Mouse (Mus musculus) kidney, embryonic 15.5 days (tissue): ENCODE measurements around the gene Duox1. TPM values are rescaled to one million over a fixed set of nuclear protein-coding genes. Genes with fewer than 3 reads are reported as not detected.
A peak's percentile ranks its signal among the peaks of the same experiment; 100 is the strongest.

Experiments used
- ATAC-seq: fragments of 200-750 bp; cut with Nextera tagmentation; replicated peaks from 2 replicates; pipeline ENCODE4 v1.8.0; 2017; ENCODE audit warnings: moderate TSS enrichment; ENCODE audit not compliant: low FRiP score
- H3K27ac ChIP-seq: fragments of 300-500 bp; sonication (generic); 2 replicates; pipeline ENCODE4 v1.5.1; 2015; ENCODE audit warnings: mild to moderate bottlenecking, inconsistent platforms
- H3K27me3 ChIP-seq: fragments of 300-500 bp; sonication (generic); 2 replicates; pipeline ENCODE4 v1.6.1; 2015; ENCODE audit warnings: inconsistent platforms
- H3K36me3 ChIP-seq: fragments of 300-500 bp; sonication (generic); 2 replicates; pipeline ENCODE4 v1.6.1; 2015; ENCODE audit warnings: inconsistent platforms
- H3K4me1 ChIP-seq: fragments of 300-500 bp; sonication (generic); 2 replicates; pipeline ENCODE4 v1.6.1; 2015; ENCODE audit warnings: inconsistent platforms
- H3K4me2 ChIP-seq: fragments of 300-500 bp; sonication (generic); 2 replicates; pipeline ENCODE4 v1.6.1; 2015; ENCODE audit warnings: moderate library complexity, mild to moderate bottlenecking, inconsistent platforms
- H3K4me3 ChIP-seq: fragments of 300-500 bp; sonication (generic); replicated peaks from 2 replicates; pipeline ENCODE4 v1.5.1; 2015; ENCODE audit warnings: mild to moderate bottlenecking, inconsistent platforms
- H3K9ac ChIP-seq: fragments of 300-500 bp; sonication (generic); 2 replicates; pipeline ENCODE4 v1.6.1; 2015; ENCODE audit warnings: mild to moderate bottlenecking, inconsistent platforms
- H3K9me3 ChIP-seq: fragments of 300-500 bp; sonication (generic); replicated peaks from 2 replicates; pipeline ENCODE4 v1.6.1; 2016; ENCODE audit warnings: inconsistent platforms
- WGBS: fragments of 180-500 bp; shearing (Covaris S2); methylation state at CpG from one replicate; pipeline ENCODE4 v1.1.7; 2015; ENCODE audit warnings: mixed read lengths; 5-methylcytosine and 5-hydroxymethylcytosine counted together
- polyA plus RNA-seq: library from polyadenylated mRNA; unstranded; fragments of >200 nt; fragmentation: Nextera tagmentation; extraction: Ambion mirVana; gene quantifications from 2 replicates; pipeline ENCODE4 v1.2.1, GENCODE M21; 2015

Gene Duox1
- 0.04 TPM in 1 of 2 replicates, not detected in the other for polyA plus RNA-seq

GRCm38 (mm10) chr2:122315372-122315771 is at the start of gene Duox1:
Gene Duox1 (plus strand): TSS chr2:122315672.
- Histone ChIP-seq H3K27ac (no peak within 1 kb of the TSS), H3K4me2 (no peak within 1 kb of the TSS), H3K9me3 (no peaks in the 10 kb centered on the region), H3K27me3 (peaks cover 56% of the 10 kb centered on the region), H3K36me3 (no peaks in the 10 kb centered on the region), H3K4me1 (peaks cover 11% of the 10 kb centered on the region), H3K4me3 (no peak within 1 kb of the TSS), H3K9ac (no peak within 1 kb of the TSS)
- no peak for ATAC-seq
- 87% methylated on average over 7 of the region's 7 CpGs for WGBS

DNA sequence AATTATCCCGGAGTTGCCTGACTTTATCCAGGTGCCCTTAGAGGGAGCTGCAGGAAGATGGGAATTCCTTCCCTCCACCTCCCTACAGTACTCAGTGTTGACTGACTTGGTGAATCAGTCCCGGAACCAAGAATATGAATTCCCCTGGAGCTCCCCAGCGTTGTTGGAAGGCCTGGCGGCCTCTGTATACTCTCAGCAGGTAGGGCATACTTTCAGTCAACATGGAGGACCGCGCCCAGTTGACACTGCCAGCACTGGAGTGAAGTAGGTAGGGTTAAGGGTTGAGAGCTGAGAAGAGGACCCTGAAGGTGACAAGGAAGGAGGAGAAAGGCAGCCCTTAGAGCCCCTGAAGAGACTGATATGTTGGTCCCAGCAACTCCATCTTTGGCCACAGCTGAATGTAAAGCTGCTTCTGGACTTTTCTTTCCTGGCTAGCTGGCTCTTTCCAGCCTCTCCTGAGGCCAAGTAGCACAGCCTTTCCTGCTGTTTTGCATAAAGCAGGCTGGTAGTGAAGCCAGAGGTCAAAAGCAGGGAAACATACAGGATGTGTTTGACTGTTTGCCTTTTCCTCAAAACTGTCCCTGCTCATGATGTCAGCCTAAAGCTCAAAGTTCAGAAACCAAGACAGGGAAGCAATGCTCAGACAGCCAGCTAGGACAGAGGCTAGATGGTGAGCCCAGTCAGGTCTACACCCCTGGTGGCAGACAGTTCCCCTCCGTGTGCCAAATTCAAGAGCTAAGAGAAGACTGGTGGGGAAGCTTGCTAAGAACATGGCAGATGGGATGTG is 48.9 kb upstream of the Duox1 start:
- no peak for ATAC-seq

DNA sequence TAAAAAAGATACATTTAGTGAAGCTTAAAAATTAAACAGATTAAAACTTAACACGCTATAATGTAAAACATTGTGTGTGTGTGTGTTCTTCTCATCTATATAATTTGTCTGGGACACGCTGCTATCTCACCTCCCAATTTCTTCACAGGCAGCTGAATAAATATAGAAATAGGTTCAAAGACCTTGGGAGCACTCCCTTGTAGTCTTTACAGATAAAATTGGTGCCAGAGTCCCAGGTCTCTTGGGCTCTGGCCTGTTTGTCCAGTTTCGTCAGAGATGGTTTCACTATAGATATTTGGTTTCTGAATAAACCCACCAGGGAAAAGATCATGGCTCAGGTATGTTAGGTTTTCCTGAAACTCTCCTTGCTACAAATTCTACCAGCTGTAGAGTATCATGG is 36.7 kb upstream of the Duox1 start:
- 82% methylated on average over 3 of the region's 3 CpGs for WGBS
- Histone ChIP-seq H3K27me3 (no peaks in the 10 kb centered on the region), H3K9me3 (no peaks in the 10 kb centered on the region), H3K4me3 (no peak overlapping the region), H3K36me3 (no peaks in the 10 kb centered on the region), H3K4me2 (no peak overlapping the region), H3K27ac (no peak overlapping the region), H3K4me1 (no peaks in the 10 kb centered on the region), H3K9ac (no peak overlapping the region)
- no peak for ATAC-seq

More for the DNA sequence above, 48.9 kb upstream of the Duox1 start:
- Histone ChIP-seq H3K27me3 (no peaks in the 10 kb centered on the region), H3K4me1 (no peaks in the 10 kb centered on the region), H3K9me3 (no peaks in the 10 kb centered on the region), H3K27ac (no peak overlapping the region), H3K4me3 (no peak overlapping the region), H3K36me3 (no peaks in the 10 kb centered on the region), H3K9ac (no peak overlapping the region), H3K4me2 (no peak overlapping the region)
- WGBS, result 90% methylated on average over 7 of the region's 7 CpGs

- H3K9ac ChIP-seq, result no peak overlapping the region
- no peaks in the 10 kb centered on the region for H3K9me3 ChIP-seq
- no peak overlapping the region for H3K4me2 ChIP-seq
- ATAC-seq, result no peak
- H3K4me3 ChIP-seq, result no peak overlapping the region
- H3K27ac ChIP-seq, result no peak overlapping the region
- no peaks in the 10 kb centered on the region for H3K36me3 ChIP-seq
- no peaks in the 10 kb centered on the region for H3K27me3 ChIP-seq
- WGBS, result 84% methylated on average over 9 of the region's 9 CpGs
- H3K4me1 ChIP-seq, result no peaks in the 10 kb centered on the region
These were observed 31.4 kb upstream of the Duox1 start for GRCm38 (mm10) chr2:122284091-122284490.

DNA sequence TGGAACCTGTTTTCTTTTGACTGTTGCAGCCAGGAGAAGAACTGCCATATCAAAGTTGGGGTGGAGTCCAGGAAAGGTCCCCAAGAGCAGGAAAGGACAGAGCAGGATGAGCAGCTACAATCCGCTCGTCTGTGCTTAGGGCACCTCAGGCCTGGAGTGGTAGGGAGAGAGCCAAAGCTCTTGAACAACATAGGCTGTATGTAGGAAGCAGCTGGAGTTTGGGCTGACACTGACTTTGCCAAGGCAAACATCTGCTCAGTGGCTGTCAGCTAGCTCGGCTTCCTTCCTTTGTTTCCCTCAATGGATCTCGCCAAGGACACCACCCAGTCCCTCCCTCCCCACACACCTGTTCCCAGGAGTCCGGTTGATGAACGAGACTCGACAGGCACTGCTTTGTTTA is 29.3 kb upstream of the Duox1 start:
- Histone ChIP-seq H3K9ac (no peak overlapping the region), H3K27me3 (no peaks in the 10 kb centered on the region), H3K9me3 (no peaks in the 10 kb centered on the region), H3K36me3 (no peaks in the 10 kb centered on the region), H3K27ac (no peak overlapping the region), H3K4me3 (no peak overlapping the region), H3K4me1 (no peaks in the 10 kb centered on the region), H3K4me2 (no peak overlapping the region)
- no peak for ATAC-seq
- WGBS, result 73% methylated on average over 7 of the region's 7 CpGs

DNA sequence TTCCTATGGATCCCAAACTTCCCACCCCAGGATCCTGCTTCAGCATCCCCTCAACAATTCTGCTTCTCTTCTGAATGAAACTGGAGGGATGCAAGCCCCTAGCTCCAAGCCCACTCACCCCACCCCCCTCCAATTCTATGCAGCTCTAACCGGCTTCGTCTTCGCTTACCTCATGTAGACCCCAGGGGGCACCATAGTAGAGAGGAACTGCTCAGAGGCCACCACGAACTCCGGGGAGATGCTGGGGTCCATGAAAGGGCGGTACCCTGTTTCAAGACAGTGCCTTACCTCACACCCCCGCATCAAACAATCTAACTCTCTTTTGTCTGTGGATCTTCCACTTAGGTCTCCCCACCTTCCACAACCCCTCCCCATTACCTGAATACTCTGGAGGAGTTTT is 20.6 kb upstream of the Duox1 start:
- H3K4me3 ChIP-seq, result no peak overlapping the region
- H3K36me3 ChIP-seq, result no peaks in the 10 kb centered on the region
- no peak overlapping the region for H3K27ac ChIP-seq
- no peak for ATAC-seq
- no peaks in the 10 kb centered on the region for H3K9me3 ChIP-seq
- peaks cover 72% of the 10 kb centered on the region for H3K27me3 ChIP-seq
- H3K4me2 ChIP-seq, result no peak overlapping the region
- H3K9ac ChIP-seq, result no peak overlapping the region
- H3K4me1 ChIP-seq, result peaks cover 29% of the 10 kb centered on the region
- 10% methylated on average over 7 of the region's 7 CpGs for WGBS

GRCm38 (mm10) chr2:122297271-122298095 is 18.0 kb upstream of the Duox1 start:
- Histone ChIP-seq H3K4me3 (0 out of 2 replicates have a peak overlapping the region, but pooled peaks have one; percentile 14), H3K27ac (no peak overlapping the region), H3K36me3 (no peaks in the 10 kb centered on the region), H3K27me3 (peaks cover 98% of the 10 kb centered on the region), H3K4me2 (peak overlapping the region; percentile 52), H3K9me3 (no peaks in the 10 kb centered on the region), H3K9ac (no peak overlapping the region), H3K4me1 (peaks cover 46% of the 10 kb centered on the region)
- WGBS, result under 1% methylated on average over 35 of the region's 35 CpGs
- no peak for ATAC-seq

DNA sequence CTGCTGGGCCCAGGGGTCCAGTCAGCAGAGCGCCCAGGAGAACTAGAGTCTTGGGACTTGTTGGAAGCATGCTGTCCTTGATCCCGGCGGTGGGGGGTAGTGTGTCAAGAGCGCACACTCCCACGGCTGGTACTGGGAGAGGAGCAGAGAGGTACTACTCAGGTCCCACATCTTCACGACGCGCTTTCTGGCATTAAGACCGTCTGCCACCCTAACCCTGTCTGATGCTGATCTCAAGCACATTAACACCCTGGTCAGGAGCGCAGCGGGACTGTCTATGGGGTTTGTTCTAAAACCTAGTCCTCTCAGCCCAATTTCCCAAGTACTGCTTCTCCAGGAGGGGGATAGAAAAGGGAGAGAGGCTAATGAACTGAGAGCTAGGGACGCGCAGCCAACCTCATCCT is 17.4 kb upstream of the Duox1 start, which contains the start of gene Duox2:
Gene Duox2 (minus strand): TSS at position 354 of the 404 bp plus-strand sequence.
- Histone ChIP-seq H3K9me3 (no peaks in the 10 kb centered on the region), H3K27me3 (peaks cover 100% of the 10 kb centered on the region), H3K4me3 (peak within 1 kb of the TSS; percentile 33), H3K36me3 (no peaks in the 10 kb centered on the region), H3K9ac (no peak within 1 kb of the TSS), H3K4me1 (peaks cover 46% of the 10 kb centered on the region), H3K27ac (no peak within 1 kb of the TSS), H3K4me2 (peak within 1 kb of the TSS; percentile 52)
- no peak for ATAC-seq
- 3% methylated on average over 13 of the region's 13 CpGs for WGBS

- H3K4me2 ChIP-seq, result peak within 1 kb of the TSS; percentile 52
- no peak for ATAC-seq
- no peak within 1 kb of the TSS for H3K27ac ChIP-seq
These were observed 16.6 kb upstream of the Duox1 start, which contains the start of gene Duoxa2 for GRCm38 (mm10) chr2:122298596-122299490. Gene Duoxa2 (plus strand): TSS chr2:122298900.

DNA sequence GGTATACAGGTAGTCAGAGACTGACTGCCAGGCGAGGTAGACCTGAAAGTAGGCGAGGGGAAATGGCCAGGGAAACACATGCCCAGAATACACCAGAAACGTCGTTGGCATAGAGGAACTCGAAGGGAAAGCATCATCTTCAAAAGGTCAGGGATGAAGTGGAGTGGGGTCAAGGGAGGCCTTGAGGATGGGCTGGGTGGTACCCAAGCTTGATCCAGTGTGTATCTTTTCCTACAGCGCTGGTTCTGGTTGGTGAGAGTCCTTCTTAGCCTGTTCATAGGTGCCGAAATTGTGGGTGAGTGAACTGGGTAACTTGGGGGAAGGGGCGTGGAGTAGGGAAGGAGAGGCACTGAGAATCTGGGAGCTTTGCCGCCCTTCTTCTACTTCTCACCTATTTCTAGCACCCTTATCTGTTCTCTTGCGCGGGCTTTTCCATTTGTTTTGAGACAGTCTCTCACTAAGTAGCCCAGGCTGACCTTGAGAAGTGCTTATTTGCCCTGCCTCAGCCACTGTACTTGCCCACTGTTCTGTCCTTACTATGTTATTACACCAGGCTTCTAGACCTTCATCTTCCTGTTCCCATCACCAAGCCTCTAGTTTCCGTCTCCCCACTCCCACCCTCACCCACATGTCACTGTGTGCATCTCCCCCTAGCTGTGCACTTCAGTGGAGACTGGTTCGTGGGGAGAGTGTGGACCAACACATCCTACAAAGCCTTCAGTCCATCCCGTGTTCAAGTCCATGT is 15.4 kb upstream of the Duox1 start:
- no peak overlapping the region for H3K9ac ChIP-seq
- WGBS, result 10% methylated on average over 14 of the region's 14 CpGs
- ATAC-seq, result no peak
- peaks cover 43% of the 10 kb centered on the region for H3K4me1 ChIP-seq
- peaks cover 99% of the 10 kb centered on the region for H3K27me3 ChIP-seq
- no peak overlapping the region for H3K4me3 ChIP-seq
- no peaks in the 10 kb centered on the region for H3K9me3 ChIP-seq
- no peak overlapping the region for H3K27ac ChIP-seq
- no peaks in the 10 kb centered on the region for H3K36me3 ChIP-seq
- no peak overlapping the region for H3K4me2 ChIP-seq

More at GRCm38 (mm10) chr2:122298596-122299490, 16.6 kb upstream of the Duox1 start, which contains the start of gene Duoxa2:
- H3K9ac ChIP-seq, result no peak within 1 kb of the TSS
- no peaks in the 10 kb centered on the region for H3K9me3 ChIP-seq
- peak within 1 kb of the TSS; percentile 33 for H3K4me3 ChIP-seq
- WGBS, result under 1% methylated on average over 43 of the region's 43 CpGs
- peaks cover 100% of the 10 kb centered on the region for H3K27me3 ChIP-seq
- H3K4me1 ChIP-seq, result peaks cover 46% of the 10 kb centered on the region
- no peaks in the 10 kb centered on the region for H3K36me3 ChIP-seq

GRCm38 (mm10) chr2:122300656-122301020 is 14.8 kb upstream of the Duox1 start:
- Histone ChIP-seq H3K27me3 (peaks cover 99% of the 10 kb centered on the region), H3K36me3 (no peaks in the 10 kb centered on the region), H3K9ac (no peak overlapping the region), H3K4me3 (peak overlapping the region; percentile 39), H3K4me1 (peaks cover 42% of the 10 kb centered on the region), H3K27ac (no peak overlapping the region), H3K9me3 (no peaks in the 10 kb centered on the region), H3K4me2 (peak overlapping the region; percentile 62)
- no peak for ATAC-seq
- WGBS, result 3% methylated on average over 14 of the region's 14 CpGs
